Mouse (Mus musculus) skeletal muscle tissue, adult 2 months (tissue): ENCODE measurements around the gene H2al1o.
"Not testable (repeated sequence)": the region's sequence is repeated elsewhere in the genome, so short reads cannot be mapped to it uniquely, and the experiment has no call there.

Experiments
- DNase-seq: peaks from one replicate; pipeline ENCODE4 v3.0.0-alpha.2; 2012; ENCODE audit warnings: low read depth, low spot score

H2al1o gene

GRCm38 (mm10) chrX:9572309-9572708 lies at the start of gene H2al1o:
Gene H2al1o (minus strand): TSS chrX:9572409.
- DNase-seq: not testable (repeated sequence)

GRCm38 (mm10) chrX:9598036-9598435 lies 25.8 kb upstream of the H2al1o start:
- DNase-seq: not testable (repeated sequence)

GRCm38 (mm10) chrX:9536881-9537280 lies 35.3 kb downstream of the H2al1o start:
- DNase-seq: no peak
